In the genomic region with DNA sequence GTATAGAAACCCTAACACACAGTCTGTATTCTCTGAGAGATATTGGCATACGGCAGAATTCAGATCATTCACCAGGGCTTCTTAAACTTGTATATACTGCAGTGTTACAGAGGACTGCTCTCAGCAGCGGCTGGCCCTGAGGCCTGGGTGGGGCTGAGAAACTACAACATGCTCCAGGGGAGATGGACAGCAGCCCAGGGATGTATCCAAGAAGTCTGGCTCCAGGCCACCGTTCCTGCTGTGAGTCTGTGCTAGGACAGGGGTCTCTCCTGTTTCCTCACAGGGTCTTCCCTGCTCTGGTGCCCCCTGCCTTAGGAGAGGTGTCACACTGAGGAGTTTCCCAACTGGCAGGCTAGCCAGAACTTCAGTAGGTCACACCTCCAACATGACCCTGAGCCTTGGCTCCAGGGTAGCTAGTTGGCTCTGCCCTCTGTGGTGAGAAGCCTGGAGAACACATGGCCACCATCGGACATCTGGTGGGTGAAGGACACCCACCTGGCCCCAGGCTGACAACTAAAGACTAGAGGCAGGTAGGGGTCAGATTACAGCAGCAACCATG, we compare ENCODE assay signal across 20 mouse cellular contexts. TPM values are rescaled to one million over a fixed set of nuclear protein-coding genes. Genes with fewer than 3 reads are reported as not detected.
DNase-seq lines count a peak whose midpoint lies in the region; ATAC-seq and TF ChIP-seq lines count a peak whose summit lies in the region.
"Had no signal": no experiment of that assay in that cellular context is flagged by ENCODE, and none has a peak within 500 bp of the region (broad histone marks: within the 10 kb centered on the region; RNA-seq: fewer than 3 reads in every experiment).

No protein-coding gene starts in this region.

- no peak overlapping the region for H3K4me2 ChIP-seq in intestine, embryonic 15.5 days (replicated peaks)
- no peak overlapping the region for H3K4me2 ChIP-seq in intestine, postnatal 0 days (replicated peaks; ENCODE audit: low read depth)
- H3K4me2 ChIP-seq in midbrain, embryonic 11.5 days: no peak overlapping the region
- H3K4me2 ChIP-seq: embryonic facial prominence, embryonic 15.5 days; heart, embryonic 12.5 days; hindbrain, embryonic 14.5 days had no signal

- H3K4me3 ChIP-seq in intestine, embryonic 15.5 days (replicated peaks): no peak overlapping the region
- no peak overlapping the region for H3K4me3 ChIP-seq in intestine, postnatal 0 days (ENCODE audit: low read depth, low read length)
- H3K4me3 ChIP-seq in midbrain, embryonic 11.5 days (ENCODE audit: low read depth, low read length): no peak overlapping the region
- H3K4me3 ChIP-seq in midbrain, embryonic 10.5 days: no peak overlapping the region
- H3K4me3 ChIP-seq in embryonic facial prominence, embryonic 10.5 days: no peak overlapping the region
- H3K4me3 ChIP-seq: embryonic facial prominence, embryonic 15.5 days; erythroblast, embryonic 14.5 days; forebrain, embryonic 10.5 days; heart, adult 2 months; heart, embryonic 12.5 days; hindbrain, embryonic 10.5 days had no signal

- peak; percentile 47 for DNase-seq in midbrain, embryonic 11.5 days (ENCODE audit: low spot score, missing footprints)
- DNase-seq in midbrain, embryonic 10.5 days (ENCODE audit: low spot score): no peak
- DNase-seq in NIH3T3 (ENCODE audit: low read depth): peak; percentile 51
- DNase-seq in embryonic facial prominence, embryonic 10.5 days (ENCODE audit: low spot score): no peak
- DNase-seq: adrenal gland, postnatal 14 days; B cell, adult 2 months; cerebellum, adult 18-20 months; cerebellum, adult 9-11 months; heart, adult 2 months had no signal

- H3K9me3 ChIP-seq in intestine, embryonic 15.5 days: no peaks in the 10 kb centered on the region
- no peaks in the 10 kb centered on the region for H3K9me3 ChIP-seq in intestine, postnatal 0 days (ENCODE audit: control insufficient read depth)
- H3K9me3 ChIP-seq in midbrain, embryonic 11.5 days (ENCODE audit: control insufficient read depth, low read length): no peaks in the 10 kb centered on the region
- H3K9me3 ChIP-seq in midbrain, embryonic 10.5 days (replicated peaks): no peaks in the 10 kb centered on the region
- H3K9me3 ChIP-seq in embryonic facial prominence, embryonic 10.5 days: no peaks in the 10 kb centered on the region
- H3K9me3 ChIP-seq: embryonic facial prominence, embryonic 15.5 days; forebrain, embryonic 10.5 days; G1E; heart, embryonic 12.5 days; hindbrain, embryonic 10.5 days had no signal

- H3K27me3 ChIP-seq in intestine, embryonic 15.5 days (replicated peaks): no peaks in the 10 kb centered on the region
- H3K27me3 ChIP-seq in intestine, postnatal 0 days (replicated peaks; ENCODE audit: control insufficient read depth, insufficient read depth, low read length): no peaks in the 10 kb centered on the region
- H3K27me3 ChIP-seq in midbrain, embryonic 11.5 days (ENCODE audit: control insufficient read depth, insufficient read depth, low read length): no peaks in the 10 kb centered on the region
- no peaks in the 10 kb centered on the region for H3K27me3 ChIP-seq in midbrain, embryonic 10.5 days (ENCODE audit: low read depth, poor library complexity, severe bottlenecking)
- no peaks in the 10 kb centered on the region for H3K27me3 ChIP-seq in embryonic facial prominence, embryonic 10.5 days (replicated peaks; ENCODE audit: low read depth, poor library complexity, severe bottlenecking)
- H3K27me3 ChIP-seq: embryonic facial prominence, embryonic 15.5 days had no signal

- H3K9ac ChIP-seq in intestine, embryonic 15.5 days: no peak overlapping the region
- H3K9ac ChIP-seq in intestine, postnatal 0 days (ENCODE audit: low read depth, low read length): no peak overlapping the region
- no peak overlapping the region for H3K9ac ChIP-seq in midbrain, embryonic 11.5 days (ENCODE audit: low read length)
- H3K9ac ChIP-seq: embryonic facial prominence, embryonic 15.5 days; heart, embryonic 12.5 days; hindbrain, embryonic 14.5 days had no signal

- no peaks in the 10 kb centered on the region for H3K36me3 ChIP-seq in intestine, embryonic 15.5 days
- peaks cover 70% of the 10 kb centered on the region for H3K36me3 ChIP-seq in intestine, postnatal 0 days (ENCODE audit: control insufficient read depth, insufficient read depth)
- no peaks in the 10 kb centered on the region for H3K36me3 ChIP-seq in midbrain, embryonic 11.5 days (ENCODE audit: control insufficient read depth, insufficient read depth, low read length)
- no peaks in the 10 kb centered on the region for H3K36me3 ChIP-seq in midbrain, embryonic 10.5 days
- H3K36me3 ChIP-seq in embryonic facial prominence, embryonic 10.5 days (replicated peaks): no peaks in the 10 kb centered on the region
- H3K36me3 ChIP-seq: embryonic facial prominence, embryonic 15.5 days; forebrain, embryonic 10.5 days; G1E; hindbrain, embryonic 10.5 days had no signal

- WGBS in intestine, embryonic 15.5 days: 73% methylated on average over 4 of the region's 4 CpGs
- WGBS in intestine, postnatal 0 days: 73% methylated on average over 4 of the region's 4 CpGs
- WGBS in midbrain, embryonic 11.5 days: 90% methylated on average over 4 of the region's 4 CpGs
- WGBS in midbrain, embryonic 10.5 days: 86% methylated on average over 4 of the region's 4 CpGs
- WGBS in embryonic facial prominence, embryonic 10.5 days: 88% methylated on average over 4 of the region's 4 CpGs

- no peak for TF ChIP-seq CTCF in intestine, postnatal 0 days (IDR thresholded peaks at IDR 0.05; ENCODE audit: low read depth)

- no peak; the same call in 1 of the 2 replicates for ATAC-seq in intestine, embryonic 15.5 days
- ATAC-seq in intestine, postnatal 0 days: no peak
- no peak for ATAC-seq in midbrain, embryonic 11.5 days (ENCODE audit: low FRiP score)
- ATAC-seq: CD4-positive, CD25-positive, alpha-beta regulatory T cell, adult 4 months; forebrain, embryonic 14.5 days had no signal

- 0 out of 2 replicates have a peak overlapping the region, but pooled peaks have one; percentile 5 for H3K27ac ChIP-seq in intestine, embryonic 15.5 days
- H3K27ac ChIP-seq in intestine, postnatal 0 days (ENCODE audit: low read depth, low read length): no peak overlapping the region
- H3K27ac ChIP-seq in midbrain, embryonic 11.5 days (ENCODE audit: low read depth, low read length): no peak overlapping the region
- no peak overlapping the region for H3K27ac ChIP-seq in midbrain, embryonic 10.5 days (replicated peaks)
- no peak overlapping the region for H3K27ac ChIP-seq in embryonic facial prominence, embryonic 10.5 days (replicated peaks)
- H3K27ac ChIP-seq: embryonic facial prominence, embryonic 15.5 days; forebrain, embryonic 10.5 days; heart, adult 2 months; hindbrain, embryonic 10.5 days; hindbrain, embryonic 14.5 days had no signal

- H3K4me1 ChIP-seq in intestine, embryonic 15.5 days (replicated peaks): no peaks in the 10 kb centered on the region
- no peaks in the 10 kb centered on the region for H3K4me1 ChIP-seq in intestine, postnatal 0 days (replicated peaks; ENCODE audit: control insufficient read depth, insufficient read depth, low read length)
- H3K4me1 ChIP-seq in midbrain, embryonic 11.5 days (ENCODE audit: control insufficient read depth, insufficient read depth, low read length): no peaks in the 10 kb centered on the region
- no peaks in the 10 kb centered on the region for H3K4me1 ChIP-seq in midbrain, embryonic 10.5 days
- H3K4me1 ChIP-seq in embryonic facial prominence, embryonic 10.5 days: no peaks in the 10 kb centered on the region
- H3K4me1 ChIP-seq: embryonic facial prominence, embryonic 15.5 days; forebrain, embryonic 10.5 days; heart, embryonic 12.5 days; hindbrain, embryonic 10.5 days had no signal

RNA-seq across cellular contexts. Expression of a gene that starts 23.1 kb away (rescaled TPM):
- 47.2 and 48.2 TPM in 2 replicates for polyA plus RNA-seq in intestine, embryonic 15.5 days (2015; fragmentation: Nextera tagmentation; extraction: Ambion mirVana)
- 24.5 and 25.5 TPM in 2 replicates for polyA plus RNA-seq in intestine, postnatal 0 days (2015; fragmentation: Nextera tagmentation; extraction: Ambion mirVana)
- 6.0 and 7.6 TPM in 2 replicates for polyA plus RNA-seq in midbrain, embryonic 11.5 days (2014; fragmentation: Nextera tagmentation; extraction: Ambion mirVana)
- 5.2 and 7.6 TPM in 2 replicates for polyA plus RNA-seq in midbrain, embryonic 10.5 days (2016; fragmentation: Nextera tagmentation; extraction: Ambion mirVana)
- 4.2 and 5.4 TPM in 2 replicates for polyA plus RNA-seq in embryonic facial prominence, embryonic 10.5 days (2016; fragmentation: Nextera tagmentation; extraction: Ambion mirVana)
- polyA plus RNA-seq: CD4-positive, CD25-positive, alpha-beta regulatory T cell, adult 4 months; erythroblast, embryonic 14.5 days; G1E had no signal

RNA-seq across cellular contexts. Expression of a gene that starts 37.1 kb away (rescaled TPM):
- polyA plus RNA-seq in intestine, embryonic 15.5 days (2015; fragmentation: Nextera tagmentation; extraction: Ambion mirVana): 16.0 and 17.8 TPM in 2 replicates
- polyA plus RNA-seq in intestine, postnatal 0 days (2015; fragmentation: Nextera tagmentation; extraction: Ambion mirVana): 18.3 and 18.7 TPM in 2 replicates
- 2.3 and 3.2 TPM in 2 replicates for polyA plus RNA-seq in midbrain, embryonic 11.5 days (2014; fragmentation: Nextera tagmentation; extraction: Ambion mirVana)
- 3.6 and 3.8 TPM in 2 replicates for polyA plus RNA-seq in midbrain, embryonic 10.5 days (2016; fragmentation: Nextera tagmentation; extraction: Ambion mirVana)
- polyA plus RNA-seq in embryonic facial prominence, embryonic 10.5 days (2016; fragmentation: Nextera tagmentation; extraction: Ambion mirVana): 3.7 and 4.3 TPM in 2 replicates

RNA-seq across cellular contexts. Expression of a gene that starts 55.0 kb away (rescaled TPM):
- 3.7 and 4.1 TPM in 2 replicates for polyA plus RNA-seq in intestine, embryonic 15.5 days (2015; fragmentation: Nextera tagmentation; extraction: Ambion mirVana)
- 1.9 and 2.0 TPM in 2 replicates for polyA plus RNA-seq in intestine, postnatal 0 days (2015; fragmentation: Nextera tagmentation; extraction: Ambion mirVana)
- 0.36 and 0.51 TPM in 2 replicates for polyA plus RNA-seq in midbrain, embryonic 11.5 days (2014; fragmentation: Nextera tagmentation; extraction: Ambion mirVana)
- polyA plus RNA-seq in midbrain, embryonic 10.5 days (2016; fragmentation: Nextera tagmentation; extraction: Ambion mirVana): 0.62 and 0.84 TPM in 2 replicates
- polyA plus RNA-seq in embryonic facial prominence, embryonic 10.5 days (2016; fragmentation: Nextera tagmentation; extraction: Ambion mirVana): 0.38 and 0.51 TPM in 2 replicates
- polyA plus RNA-seq: erythroblast, embryonic 14.5 days; forebrain, embryonic 10.5 days; G1E had no signal

Comparison
In these comparisons a context has a peak if more than half of its experiments do, and no peak if none do; other contexts are left out.
1. DNase-seq: peak in midbrain, embryonic 11.5 days (single experiment) and NIH3T3 (single experiment); none in midbrain, embryonic 10.5 days (single experiment) and embryonic facial prominence, embryonic 10.5 days (single experiment).